Mouse (Mus musculus): ENCODE measurements around the gene Tubb4b. TPM values are rescaled to one million over a fixed set of nuclear protein-coding genes. Genes with fewer than 3 reads are reported as not detected.

Gene Tubb4b
- polyA plus RNA-seq, 1 experiment, result 2,638 TPM

GRCm38 (mm10) chr2:25187841-25188240 is 36.7 kb downstream of the Tubb4b start:
- H3K27ac ChIP-seq (ENCODE audit: control insufficient read depth, insufficient read depth, low read depth, low read length), result no peak overlapping the region
- H3K4me1 ChIP-seq (ENCODE audit: control insufficient read depth, insufficient read depth, low read length), result peaks cover 12% of the 10 kb centered on the region
- H3K4me3 ChIP-seq (ENCODE audit: control insufficient read depth, low read depth, low read length), result no peak overlapping the region
- H3K27me3 ChIP-seq (ENCODE audit: control insufficient read depth, insufficient read depth, low read length), result no peaks in the 10 kb centered on the region
- H3K36me3 ChIP-seq (ENCODE audit: control insufficient read depth, insufficient read depth, low read length), result no peaks in the 10 kb centered on the region
- no peak for TF ChIP-seq CTCF (IDR thresholded peaks at IDR 0.05; ENCODE audit: control insufficient read depth, insufficient read depth, insufficient replicate concordance, low read depth, low read length)
- TF ChIP-seq POLR2A (IDR thresholded peaks at IDR 0.05; ENCODE audit: control insufficient read depth, low read depth, low read length), result no peak

GRCm38 (mm10) chr2:25186575-25186930 is 37.9 kb downstream of the Tubb4b start:
- no peak for TF ChIP-seq CTCF (IDR thresholded peaks at IDR 0.05; ENCODE audit: control insufficient read depth, insufficient read depth, insufficient replicate concordance, low read depth, low read length)
- no peak for TF ChIP-seq POLR2A (IDR thresholded peaks at IDR 0.05; ENCODE audit: control insufficient read depth, low read depth, low read length)
- Histone ChIP-seq H3K4me3 (ENCODE audit: control insufficient read depth, low read depth, low read length) (no peak overlapping the region), H3K4me1 (ENCODE audit: control insufficient read depth, insufficient read depth, low read length) (peaks cover 17% of the 10 kb centered on the region), H3K27ac (ENCODE audit: control insufficient read depth, insufficient read depth, low read depth, low read length) (no peak overlapping the region), H3K36me3 (ENCODE audit: control insufficient read depth, insufficient read depth, low read length) (no peaks in the 10 kb centered on the region), H3K27me3 (ENCODE audit: control insufficient read depth, insufficient read depth, low read length) (no peaks in the 10 kb centered on the region)

- Histone ChIP-seq H3K27ac (ENCODE audit: control insufficient read depth, insufficient read depth, low read depth, low read length) (no peak overlapping the region), H3K27me3 (ENCODE audit: control insufficient read depth, insufficient read depth, low read length) (no peaks in the 10 kb centered on the region), H3K36me3 (ENCODE audit: control insufficient read depth, insufficient read depth, low read length) (no peaks in the 10 kb centered on the region), H3K4me3 (ENCODE audit: control insufficient read depth, low read depth, low read length) (peak overlapping the region; percentile 47), H3K4me1 (ENCODE audit: control insufficient read depth, insufficient read depth, low read length) (peaks cover 22% of the 10 kb centered on the region)
- no peak for TF ChIP-seq POLR2A (IDR thresholded peaks at IDR 0.05; ENCODE audit: control insufficient read depth, low read depth, low read length)
- TF ChIP-seq CTCF (IDR thresholded peaks at IDR 0.05; ENCODE audit: control insufficient read depth, insufficient read depth, insufficient replicate concordance, low read depth, low read length), result no peak
These were observed 38.6 kb downstream of the Tubb4b start for GRCm38 (mm10) chr2:25185625-25186574.

DNA sequence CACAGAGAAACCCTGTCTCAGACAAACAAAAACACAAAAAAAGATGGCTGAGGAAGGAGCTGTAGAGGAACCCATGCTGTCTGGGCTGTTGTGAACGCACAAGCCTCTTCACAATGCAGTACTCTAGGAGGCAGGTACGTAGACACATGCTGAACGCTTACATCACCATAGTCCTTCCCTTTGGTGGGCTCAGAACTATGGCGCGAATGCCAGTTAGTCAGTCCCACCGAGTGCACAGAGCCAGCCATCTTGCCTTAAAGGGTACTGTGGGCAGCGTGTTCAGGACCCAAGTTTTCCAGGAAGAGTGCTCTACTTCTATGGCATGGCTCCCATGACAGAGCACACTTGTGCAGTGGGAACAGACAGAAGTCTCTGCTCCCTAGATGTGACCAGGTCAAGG is 40.0 kb downstream of the Tubb4b start:
- Histone ChIP-seq H3K27ac (ENCODE audit: control insufficient read depth, insufficient read depth, low read depth, low read length) (no peak overlapping the region), H3K4me1 (ENCODE audit: control insufficient read depth, insufficient read depth, low read length) (peaks cover 29% of the 10 kb centered on the region), H3K4me3 (ENCODE audit: control insufficient read depth, low read depth, low read length) (no peak overlapping the region), H3K27me3 (ENCODE audit: control insufficient read depth, insufficient read depth, low read length) (no peaks in the 10 kb centered on the region), H3K36me3 (ENCODE audit: control insufficient read depth, insufficient read depth, low read length) (no peaks in the 10 kb centered on the region)
- TF ChIP-seq CTCF (IDR thresholded peaks at IDR 0.05; ENCODE audit: control insufficient read depth, insufficient read depth, insufficient replicate concordance, low read depth, low read length), result no peak
- TF ChIP-seq POLR2A (IDR thresholded peaks at IDR 0.05; ENCODE audit: control insufficient read depth, low read depth, low read length), result no peak

GRCm38 (mm10) chr2:25183336-25183735 is 41.2 kb downstream of the Tubb4b start:
- Histone ChIP-seq H3K4me3 (ENCODE audit: control insufficient read depth, low read depth, low read length) (no peak overlapping the region), H3K4me1 (ENCODE audit: control insufficient read depth, insufficient read depth, low read length) (peaks cover 29% of the 10 kb centered on the region), H3K27ac (ENCODE audit: control insufficient read depth, insufficient read depth, low read depth, low read length) (no peak overlapping the region), H3K27me3 (ENCODE audit: control insufficient read depth, insufficient read depth, low read length) (no peaks in the 10 kb centered on the region), H3K36me3 (ENCODE audit: control insufficient read depth, insufficient read depth, low read length) (no peaks in the 10 kb centered on the region)
- TF ChIP-seq CTCF (IDR thresholded peaks at IDR 0.05; ENCODE audit: control insufficient read depth, insufficient read depth, insufficient replicate concordance, low read depth, low read length), result no peak
- TF ChIP-seq POLR2A (IDR thresholded peaks at IDR 0.05; ENCODE audit: control insufficient read depth, low read depth, low read length), result no peak

GRCm38 (mm10) chr2:25182664-25183063 is 41.8 kb downstream of the Tubb4b start:
- TF ChIP-seq POLR2A (IDR thresholded peaks at IDR 0.05; ENCODE audit: control insufficient read depth, low read depth, low read length), result no peak
- no peak for TF ChIP-seq CTCF (IDR thresholded peaks at IDR 0.05; ENCODE audit: control insufficient read depth, insufficient read depth, insufficient replicate concordance, low read depth, low read length)
- Histone ChIP-seq H3K36me3 (ENCODE audit: control insufficient read depth, insufficient read depth, low read length) (no peaks in the 10 kb centered on the region), H3K27me3 (ENCODE audit: control insufficient read depth, insufficient read depth, low read length) (no peaks in the 10 kb centered on the region), H3K27ac (ENCODE audit: control insufficient read depth, insufficient read depth, low read depth, low read length) (no peak overlapping the region), H3K4me3 (ENCODE audit: control insufficient read depth, low read depth, low read length) (no peak overlapping the region), H3K4me1 (ENCODE audit: control insufficient read depth, insufficient read depth, low read length) (peaks cover 29% of the 10 kb centered on the region)

GRCm38 (mm10) chr2:25181891-25182397 is 42.6 kb downstream of the Tubb4b start:
- TF ChIP-seq POLR2A (IDR thresholded peaks at IDR 0.05; ENCODE audit: control insufficient read depth, low read depth, low read length) (no peak), CTCF (IDR thresholded peaks at IDR 0.05; ENCODE audit: control insufficient read depth, insufficient read depth, insufficient replicate concordance, low read depth, low read length) (no peak)
- no peak overlapping the region for H3K27ac ChIP-seq (ENCODE audit: control insufficient read depth, insufficient read depth, low read depth, low read length)
- peak overlapping the region; percentile 82 for H3K4me3 ChIP-seq (ENCODE audit: control insufficient read depth, low read depth, low read length)
- no peaks in the 10 kb centered on the region for H3K27me3 ChIP-seq (ENCODE audit: control insufficient read depth, insufficient read depth, low read length)
- no peaks in the 10 kb centered on the region for H3K36me3 ChIP-seq (ENCODE audit: control insufficient read depth, insufficient read depth, low read length)
- H3K4me1 ChIP-seq (ENCODE audit: control insufficient read depth, insufficient read depth, low read length), result peaks cover 29% of the 10 kb centered on the region

Data from testis, adult 2 months (tissue).